Mouse (Mus musculus): ENCODE results near the gene Slco2b1.

DNA sequence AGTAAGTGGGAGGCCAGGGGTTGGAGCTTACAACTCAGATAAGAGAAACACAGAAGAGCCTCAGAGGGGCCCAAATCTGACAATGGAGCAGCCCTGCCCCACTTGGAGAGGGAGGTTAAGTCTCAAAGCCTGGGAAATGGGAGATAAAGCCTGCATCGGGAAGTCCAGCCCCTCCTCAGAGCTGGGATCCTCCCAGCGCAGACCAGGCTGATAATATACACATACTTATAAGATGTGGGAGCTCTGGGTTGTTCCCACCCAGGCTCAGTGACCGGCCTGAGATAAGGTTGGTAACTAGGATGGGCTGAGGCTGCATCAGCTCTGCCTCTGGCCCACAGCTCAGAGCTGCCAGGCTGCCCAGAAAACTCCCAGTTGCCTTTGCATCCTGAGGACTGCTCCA is 69.1 kb downstream of the Slco2b1 start:
- TF ChIP-seq POLR2A (IDR thresholded peaks at IDR 0.05; ENCODE audit: extremely low read depth, insufficient read depth, low read length), result no peak
- no peak for TF ChIP-seq CTCF (IDR thresholded peaks at IDR 0.05; ENCODE audit: extremely low read depth, insufficient read depth, low read length)

Data from cortical plate, adult 2 months (tissue).